Mouse (Mus musculus) kidney, postnatal 0 days (tissue): Measurements from ENCODE around the gene Slc5a10. TPM values are rescaled to one million over a fixed set of nuclear protein-coding genes. Genes with fewer than 3 reads are reported as not detected.

Experiments used
- ATAC-seq: fragments of 200-750 bp; cut with Nextera tagmentation; replicated peaks from 2 replicates; pipeline ENCODE4 v1.8.0; 2017; ENCODE audit warnings: low read depth, moderate number of reproducible peaks, moderate TSS enrichment, moderate library complexity; ENCODE audit not compliant: low FRiP score
- DNase-seq: peaks from one replicate; pipeline ENCODE4 v3.0.0-alpha.2; 2016; ENCODE audit warnings: low spot score
- H3K27ac ChIP-seq: fragments of 300-500 bp; sonication (generic); 2 replicates; pipeline ENCODE4 v1.5.1; 2014; ENCODE audit warnings: mild to moderate bottlenecking
- H3K27me3 ChIP-seq: fragments of 300-500 bp; sonication (generic); 2 replicates; pipeline ENCODE4 v1.6.1; 2014; ENCODE audit warnings: low read length, mixed read lengths; ENCODE audit not compliant: insufficient read depth
- H3K36me3 ChIP-seq: fragments of 300-500 bp; sonication (generic); 2 replicates; pipeline ENCODE4 v1.6.1; 2014; ENCODE audit warnings: low read length, mixed read lengths; ENCODE audit not compliant: insufficient read depth
- H3K4me1 ChIP-seq: fragments of 300-500 bp; sonication (generic); replicated peaks from 2 replicates; pipeline ENCODE4 v1.6.1; 2014; ENCODE audit warnings: antibody characterized with exemption, low read length, mixed read lengths; ENCODE audit not compliant: insufficient read depth
- H3K4me2 ChIP-seq: fragments of 300-500 bp; sonication (generic); 2 replicates; pipeline ENCODE4 v1.6.1; 2014; ENCODE audit warnings: mild to moderate bottlenecking, low read length, moderate library complexity, mixed read lengths
- H3K4me3 ChIP-seq: fragments of 300-500 bp; sonication (generic); replicated peaks from 2 replicates; pipeline ENCODE4 v1.5.1; 2014; ENCODE audit warnings: low read depth, low read length
- H3K9ac ChIP-seq: fragments of 300-500 bp; sonication (generic); 2 replicates; pipeline ENCODE4 v1.6.1; 2014; ENCODE audit warnings: low read depth, low read length
- H3K9me3 ChIP-seq: fragments of 300-500 bp; sonication (generic); replicated peaks from 2 replicates; pipeline ENCODE4 v1.6.1; 2016; ENCODE audit warnings: low read length, inconsistent platforms, mixed read lengths
- CTCF ChIP-seq: IDR thresholded peaks from 2 replicates; pipeline ENCODE4 v1.5.1; 2016; ENCODE audit warnings: antibody characterized with exemption, low read depth, mild to moderate bottlenecking, moderate library complexity
- WGBS: fragments of 180-500 bp; shearing (Covaris S2); extraction: QIAGEN DNeasy Blood & Tissue Kit; methylation state at CpG from one replicate; pipeline ENCODE4 v1.1.7; 2014; 5-methylcytosine and 5-hydroxymethylcytosine counted together
- polyA plus RNA-seq: library from polyadenylated mRNA; unstranded; fragments of >200 nt; fragmentation: Nextera tagmentation; extraction: Ambion mirVana; gene quantifications from 2 replicates; pipeline ENCODE4 v1.2.1, GENCODE M21; 2015

Slc5a10 gene
- polyA plus RNA-seq, 1 experiment from 2014 or later, result 19.6 TPM

DNA sequence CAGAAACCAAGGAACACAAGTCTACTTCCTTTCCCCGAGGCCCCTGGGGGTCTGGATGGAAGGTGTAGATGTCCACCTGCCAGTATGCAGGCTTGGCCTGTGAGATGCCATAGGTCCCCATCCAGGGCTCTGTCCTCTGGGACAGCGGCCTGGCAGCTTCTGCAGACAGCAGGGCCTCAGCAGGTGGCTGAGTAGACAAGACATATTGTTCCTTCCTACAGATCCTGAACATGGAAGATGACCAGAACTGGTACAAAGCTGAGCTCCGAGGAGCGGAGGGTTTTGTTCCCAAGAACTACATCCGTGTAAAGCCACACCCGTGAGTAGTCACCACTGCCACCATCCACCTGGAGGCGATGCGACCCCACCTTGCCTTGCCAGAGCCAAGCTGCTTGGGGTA, 60.6 kb downstream of the Slc5a10 start:
- 87% methylated on average over 8 of the region's 8 CpGs for WGBS
- H3K9ac ChIP-seq, result no peak overlapping the region
- DNase-seq, result no peak
- no peak for ATAC-seq
- H3K27ac ChIP-seq, result no peak overlapping the region
- no peak overlapping the region for H3K4me3 ChIP-seq
- H3K9me3 ChIP-seq, result no peaks in the 10 kb centered on the region
- no peak overlapping the region for H3K4me2 ChIP-seq
- no peak for TF ChIP-seq CTCF
- no peaks in the 10 kb centered on the region for H3K36me3 ChIP-seq
- no peaks in the 10 kb centered on the region for H3K27me3 ChIP-seq
- H3K4me1 ChIP-seq, result no peaks in the 10 kb centered on the region

DNA sequence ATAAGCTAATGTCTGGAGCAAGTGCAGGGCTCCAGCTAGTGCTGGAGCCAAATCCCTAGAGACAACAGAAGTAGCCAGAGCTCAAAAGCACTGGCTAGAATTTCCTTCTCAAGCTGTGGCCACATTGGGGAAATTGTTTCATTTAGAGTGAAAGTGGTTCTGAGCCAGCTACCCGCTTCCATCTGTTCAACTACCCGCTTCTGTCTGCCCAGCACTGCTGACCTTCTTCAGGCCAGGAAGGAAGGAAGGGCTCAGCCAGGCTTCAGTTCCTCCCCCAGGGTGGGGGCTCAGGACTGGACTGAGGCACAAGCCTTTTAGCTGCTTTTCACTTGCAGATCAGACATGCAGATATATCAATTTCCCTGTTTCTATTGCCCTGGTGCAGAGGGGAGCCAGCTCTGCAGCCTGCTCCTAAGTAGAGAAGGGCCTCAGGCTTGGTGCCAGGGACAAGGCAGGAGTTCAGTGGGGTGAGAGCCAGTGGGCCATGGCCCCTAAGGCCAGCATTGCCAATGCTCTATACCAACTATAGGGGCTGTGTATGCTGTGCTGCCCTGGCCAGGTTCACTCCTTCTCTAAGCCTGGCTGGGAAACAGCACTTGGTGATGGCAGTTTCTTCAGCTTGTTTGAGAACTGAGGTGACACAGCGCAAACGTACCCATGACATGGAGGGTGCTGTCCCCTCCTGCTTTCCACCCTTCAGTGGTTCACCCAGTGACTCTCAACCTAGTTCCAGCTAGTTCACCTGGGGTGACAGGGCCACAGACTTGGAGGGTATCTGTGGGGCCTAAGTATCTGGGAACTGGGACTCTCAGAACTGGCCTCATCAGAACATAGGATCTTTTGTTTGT, 61.4 kb downstream of the Slc5a10 start:
- WGBS, result 82% methylated on average over 4 of the region's 4 CpGs
- Histone ChIP-seq H3K4me3 (no peak overlapping the region), H3K27ac (peak overlapping the region; percentile 5; the same call in 1 of the 2 replicates), H3K27me3 (no peaks in the 10 kb centered on the region), H3K9me3 (no peaks in the 10 kb centered on the region), H3K4me2 (no peak overlapping the region), H3K4me1 (no peaks in the 10 kb centered on the region), H3K9ac (no peak overlapping the region), H3K36me3 (no peaks in the 10 kb centered on the region)
- DNase-seq (no peak), ATAC-seq (no peak)
- no peak for TF ChIP-seq CTCF

DNA sequence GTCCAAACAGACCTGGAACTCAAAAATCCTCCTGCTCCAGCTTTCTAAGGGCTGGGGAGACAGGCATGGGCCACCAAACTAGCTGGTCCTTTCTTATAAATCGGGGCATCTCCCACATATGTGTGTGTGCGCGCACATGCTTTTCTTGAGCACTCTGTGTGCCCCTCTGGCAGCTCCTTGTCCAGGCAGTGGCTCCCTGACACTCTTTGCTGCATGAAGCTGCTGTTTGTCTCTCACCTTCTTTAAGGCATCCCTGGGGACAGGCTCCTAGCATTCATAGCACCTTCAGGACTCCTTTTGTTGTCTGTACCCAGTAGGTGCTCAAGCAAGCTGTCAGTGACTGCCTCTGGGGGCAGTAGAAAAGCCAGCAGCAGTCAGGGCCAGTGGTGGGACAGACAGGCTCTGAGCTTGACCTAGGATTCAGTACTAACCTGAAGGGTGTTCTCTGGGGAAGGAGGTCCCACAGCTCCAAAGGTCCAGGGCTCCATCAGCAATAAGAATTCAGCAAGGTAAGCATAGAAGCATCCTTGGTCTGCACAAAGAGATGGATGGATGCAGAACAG, 62.2 kb downstream of the Slc5a10 start:
- Histone ChIP-seq H3K27ac (no peak overlapping the region), H3K9me3 (no peaks in the 10 kb centered on the region), H3K9ac (no peak overlapping the region), H3K27me3 (no peaks in the 10 kb centered on the region), H3K4me1 (no peaks in the 10 kb centered on the region), H3K36me3 (no peaks in the 10 kb centered on the region), H3K4me2 (no peak overlapping the region), H3K4me3 (no peak overlapping the region)
- WGBS, result 92% methylated on average over 3 of the region's 3 CpGs
- no peak for ATAC-seq
- no peak for DNase-seq
- no peak for TF ChIP-seq CTCF

DNA sequence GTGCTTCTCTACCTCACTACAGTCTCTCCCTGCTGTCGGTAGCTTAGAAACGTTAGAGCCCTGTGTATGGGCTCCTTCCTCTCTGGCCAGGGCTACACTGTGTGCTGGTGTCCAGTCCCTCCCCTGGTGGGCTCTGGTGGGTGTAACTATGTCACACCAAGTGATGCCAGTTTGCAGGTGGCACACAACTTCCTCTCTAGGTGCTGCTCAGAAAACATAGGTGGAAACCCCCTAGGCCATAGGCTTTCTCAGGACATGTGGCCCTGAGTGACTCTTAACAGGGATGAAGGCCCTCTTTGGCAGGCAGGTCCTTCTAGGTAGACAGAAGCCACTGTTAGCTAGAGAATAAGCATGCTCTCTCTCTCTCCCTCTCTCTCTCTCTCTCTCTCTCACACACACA, 63.2 kb downstream of the Slc5a10 start:
- TF ChIP-seq CTCF, result no peak
- Histone ChIP-seq H3K27me3 (no peaks in the 10 kb centered on the region), H3K4me3 (no peak overlapping the region), H3K4me2 (no peak overlapping the region), H3K9me3 (no peaks in the 10 kb centered on the region), H3K27ac (no peak overlapping the region), H3K36me3 (no peaks in the 10 kb centered on the region), H3K4me1 (no peaks in the 10 kb centered on the region), H3K9ac (no peak overlapping the region)
- ATAC-seq (no peak), DNase-seq (no peak)
- 60% methylated on average over 2 of the region's 2 CpGs for WGBS

DNA sequence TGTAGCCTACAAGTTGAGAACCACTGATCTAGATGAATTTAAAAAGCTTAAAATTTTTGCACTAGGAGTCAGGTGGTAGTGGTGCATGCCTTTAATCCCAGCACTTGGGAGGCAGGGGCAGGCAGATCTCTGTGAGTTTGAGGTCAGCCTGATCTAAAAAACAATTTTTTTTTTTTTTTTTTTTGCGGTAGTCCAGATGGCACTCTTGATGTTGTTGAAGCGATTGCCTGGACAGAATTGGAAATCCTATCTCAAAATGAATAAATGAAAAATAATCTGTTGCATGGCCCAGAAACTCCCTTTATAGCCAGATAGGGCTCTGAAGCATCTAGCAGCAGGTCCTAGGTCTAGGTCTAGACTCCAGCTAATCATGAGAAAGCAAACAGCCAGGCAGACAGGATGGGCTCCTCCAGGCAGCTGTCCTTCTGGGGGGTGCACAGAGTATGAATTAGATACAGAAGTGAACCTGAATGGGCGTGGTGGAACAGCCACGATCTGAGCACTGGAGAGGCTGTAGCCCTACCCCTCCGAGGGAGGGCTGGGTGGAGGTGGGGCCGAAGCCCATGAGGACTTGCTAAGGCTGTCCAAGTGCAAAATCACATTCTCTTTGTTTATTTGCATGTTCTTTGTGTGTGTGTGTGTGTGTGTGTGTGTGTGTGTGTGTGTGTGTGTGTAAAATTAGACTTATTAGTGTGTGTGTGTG, 64.3 kb downstream of the Slc5a10 start:
- Histone ChIP-seq H3K4me1 (no peaks in the 10 kb centered on the region), H3K9me3 (no peaks in the 10 kb centered on the region), H3K9ac (no peak overlapping the region), H3K27me3 (no peaks in the 10 kb centered on the region), H3K27ac (no peak overlapping the region), H3K36me3 (no peaks in the 10 kb centered on the region), H3K4me3 (no peak overlapping the region), H3K4me2 (no peak overlapping the region)
- WGBS, result 63% methylated on average over 6 of the region's 6 CpGs
- ATAC-seq, result no peak
- DNase-seq, result no peak
- TF ChIP-seq CTCF, result no peak

DNA sequence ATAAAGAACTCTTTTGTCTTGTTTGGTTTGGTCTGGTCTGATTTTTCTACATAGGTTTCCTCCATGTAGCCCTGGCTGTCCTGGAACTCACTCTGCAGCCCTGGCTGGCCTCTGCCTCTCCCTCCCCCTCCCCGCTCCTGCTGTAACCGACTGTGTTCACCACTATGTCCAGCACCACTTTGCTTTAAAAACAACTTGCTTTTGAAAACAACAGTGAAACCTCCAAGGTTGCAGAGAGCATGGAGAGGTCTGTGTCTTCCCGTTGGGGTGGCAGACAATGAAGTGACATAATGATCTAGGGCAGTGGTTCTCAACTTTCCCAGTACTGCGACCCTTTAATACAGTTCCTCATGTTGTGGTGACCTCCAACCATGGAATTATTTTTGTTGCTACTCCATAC, 65.0 kb downstream of the Slc5a10 start:
- no peaks in the 10 kb centered on the region for H3K9me3 ChIP-seq
- no peaks in the 10 kb centered on the region for H3K4me1 ChIP-seq
- H3K27me3 ChIP-seq, result no peaks in the 10 kb centered on the region
- TF ChIP-seq CTCF, result no peak
- H3K36me3 ChIP-seq, result no peaks in the 10 kb centered on the region
- no peak overlapping the region for H3K27ac ChIP-seq
- no peak for ATAC-seq
- no peak overlapping the region for H3K4me3 ChIP-seq
- no peak for DNase-seq
- no peak overlapping the region for H3K9ac ChIP-seq
- no peak overlapping the region for H3K4me2 ChIP-seq
- WGBS, result 43% methylated on average over 4 of the region's 4 CpGs
